Mouse (Mus musculus) c-Kit-positive CD71-positive TER-119-positive erythroid progenitor cells, embryonic 14.5 days (primary cell): ENCODE results near the gene Kcnq5.
"Not testable (repeated sequence)": the region's sequence is repeated elsewhere in the genome, so short reads cannot be mapped to it uniquely, and the experiment has no call there.

Source experiments
- DNase-seq: peaks from one replicate; pipeline ENCODE4 v3.0.0-alpha.2; 2013; ENCODE audit warnings: low spot score

The Kcnq5 gene

GRCm38 (mm10) chr1:21469311-21469710 lies 492.4 kb downstream of the Kcnq5 start:
- no peak for DNase-seq

GRCm38 (mm10) chr1:21466431-21466830 lies 495.3 kb downstream of the Kcnq5 start:
- no peak for DNase-seq

DNA sequence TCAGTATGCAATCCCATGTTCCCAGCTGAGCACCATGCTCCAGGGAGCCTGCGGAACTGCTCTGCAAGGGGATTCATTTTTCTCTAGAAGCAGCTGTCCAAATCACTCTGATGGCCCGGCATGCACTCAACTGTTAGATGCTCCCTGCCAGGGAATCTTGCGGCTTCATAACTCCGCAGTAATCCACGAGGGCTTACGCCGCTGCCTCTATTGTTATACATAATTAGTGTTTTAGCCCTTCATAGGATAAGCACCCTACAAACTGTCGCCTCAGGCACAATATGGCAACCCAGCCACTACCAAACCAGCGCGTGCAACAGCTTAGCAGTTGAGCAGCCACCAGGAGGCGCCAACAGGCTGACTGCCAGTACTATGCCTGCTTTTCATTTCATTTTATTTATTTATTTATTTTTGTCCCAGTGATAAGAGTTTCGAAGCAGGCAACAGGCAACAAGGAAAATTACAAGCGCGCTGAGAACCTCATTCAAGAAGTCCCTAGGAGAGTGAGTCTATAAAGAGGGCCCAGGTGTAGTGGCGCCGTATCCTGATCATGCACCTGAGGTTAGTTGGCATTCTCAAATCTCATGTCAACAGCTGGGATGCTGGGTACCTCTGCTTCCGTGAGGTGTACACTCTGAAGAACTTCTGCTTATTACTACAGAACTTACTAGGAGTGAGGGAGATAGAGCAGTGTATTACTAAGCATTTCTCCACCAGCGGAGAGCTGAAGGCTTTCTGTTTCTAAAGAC lies 500.6 kb downstream of the Kcnq5 start:
- DNase-seq, result no peak

GRCm38 (mm10) chr1:21458581-21458980 lies 503.2 kb downstream of the Kcnq5 start:
- no peak for DNase-seq

DNA sequence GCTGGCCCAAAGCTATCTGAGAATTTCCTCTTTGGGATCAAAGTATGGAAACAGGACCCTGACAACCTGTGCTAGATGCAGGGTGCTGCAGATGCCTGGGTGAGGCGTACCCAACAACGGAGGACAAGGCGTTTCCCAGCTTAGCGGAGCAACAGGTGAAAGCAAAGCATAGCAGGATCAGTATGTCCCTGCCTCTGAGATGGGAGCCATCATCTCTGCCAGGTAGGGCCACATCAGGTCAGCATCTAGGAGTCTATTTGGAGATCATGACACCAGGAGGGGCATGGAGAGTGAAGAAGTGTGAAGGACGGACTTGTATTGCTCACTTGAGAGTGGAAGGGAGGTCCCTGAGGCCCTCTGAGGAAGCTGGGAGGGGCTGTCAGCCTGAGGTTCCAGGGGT lies 505.8 kb downstream of the Kcnq5 start:
- no peak for DNase-seq

GRCm38 (mm10) chr1:21448227-21448626 lies 513.5 kb downstream of the Kcnq5 start:
- no peak for DNase-seq

DNA sequence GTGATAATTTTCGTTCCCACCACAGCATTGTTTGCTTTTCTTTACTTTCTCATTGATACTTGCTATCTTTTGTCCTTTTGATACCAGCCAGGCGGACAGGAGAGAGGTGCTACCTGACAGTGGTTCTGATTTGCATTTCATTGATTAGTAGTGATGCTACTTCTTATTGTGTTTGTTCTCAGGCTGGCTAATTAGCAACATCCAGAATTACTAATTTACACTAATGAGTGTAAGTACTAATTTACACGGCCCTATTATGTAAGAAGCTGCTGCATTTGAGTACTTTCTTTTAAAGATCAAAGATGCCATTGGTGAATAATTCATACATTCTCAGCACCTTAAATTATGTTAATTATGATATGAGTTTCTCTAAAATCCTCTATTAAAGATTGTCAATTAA lies 525.0 kb downstream of the Kcnq5 start:
- DNase-seq, result no peak

DNA sequence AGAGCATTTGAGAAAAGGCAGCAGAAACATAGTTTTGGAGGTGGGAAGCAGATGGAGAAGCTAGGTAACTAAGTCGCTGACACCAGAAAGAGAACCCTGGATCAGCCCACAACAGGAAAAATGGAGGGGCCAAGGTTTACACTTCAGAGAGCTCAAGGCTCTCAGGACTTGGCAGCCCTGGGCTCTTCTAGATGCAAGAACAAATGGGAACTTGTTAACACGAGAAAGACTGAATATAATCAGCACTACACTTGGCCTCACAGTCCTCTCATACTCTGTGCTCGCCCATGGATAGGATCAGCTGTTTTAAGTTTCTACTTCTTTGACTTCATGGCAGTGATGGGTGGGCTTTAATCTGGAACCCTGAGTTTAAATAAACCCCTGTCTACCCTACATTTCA lies 526.9 kb downstream of the Kcnq5 start:
- DNase-seq, result no peak

- no peak for DNase-seq
These were observed 530.1 kb downstream of the Kcnq5 start for GRCm38 (mm10) chr1:21431666-21432065.

DNA sequence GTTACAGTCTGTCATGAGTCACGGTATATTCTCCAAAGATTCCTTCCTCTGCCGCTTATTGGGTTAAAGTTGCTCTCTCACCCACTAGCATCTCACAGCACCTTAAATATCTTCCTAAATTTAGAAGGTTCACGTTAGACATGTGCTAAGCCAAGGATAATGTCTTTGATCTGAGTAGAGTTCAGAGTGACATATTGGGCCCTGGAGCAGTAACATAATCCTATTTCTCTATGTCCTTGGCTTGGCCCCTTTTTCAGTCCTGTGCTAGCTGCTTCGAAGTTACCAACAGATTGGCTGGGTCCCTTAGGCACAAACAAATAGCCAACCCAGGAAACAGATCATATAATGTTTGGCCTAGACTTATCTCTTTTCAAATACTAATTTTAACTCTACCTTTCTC lies 533.7 kb downstream of the Kcnq5 start:
- DNase-seq, result no peak

DNA sequence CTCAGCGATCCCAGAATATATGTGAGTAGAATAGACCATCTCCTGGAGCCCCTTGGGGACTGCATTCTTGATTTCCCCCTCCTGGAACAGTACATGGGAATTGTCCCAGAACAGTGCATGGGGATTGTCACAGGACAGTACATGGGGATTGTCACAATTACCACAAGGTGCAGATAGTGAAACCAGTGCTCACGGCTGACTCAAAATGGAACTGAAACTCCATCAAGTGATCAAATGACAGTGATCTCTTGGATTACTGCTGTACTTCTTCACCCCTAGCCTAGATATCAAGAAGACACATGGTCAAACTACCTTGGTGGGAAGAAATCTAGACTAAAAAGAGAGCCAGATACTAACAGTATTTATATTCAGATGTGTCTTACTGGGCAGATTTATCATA lies 536.1 kb downstream of the Kcnq5 start:
- DNase-seq, result no peak

DNA sequence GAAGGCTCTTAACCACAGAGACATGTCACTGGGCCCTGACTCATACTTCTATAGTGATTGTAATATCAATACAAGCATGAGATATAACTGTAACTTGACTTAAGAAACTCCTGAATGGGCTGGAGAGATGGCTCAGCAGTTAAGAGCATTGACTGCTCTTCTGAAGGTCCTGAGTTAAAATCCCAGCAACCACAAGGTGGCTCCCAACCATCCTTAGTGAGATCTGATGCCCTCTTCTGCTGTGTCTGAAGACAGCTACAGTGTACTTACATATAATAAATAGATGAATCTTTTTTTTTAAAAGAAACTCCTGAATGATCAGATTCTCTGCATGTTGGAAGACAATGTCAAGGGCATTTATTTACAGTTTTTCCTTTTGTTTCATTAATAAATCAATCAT lies 542.4 kb downstream of the Kcnq5 start:
- no peak for DNase-seq

- DNase-seq, result no peak
These were observed 549.6 kb downstream of the Kcnq5 start for GRCm38 (mm10) chr1:21412197-21412555.

- DNase-seq, result peak; percentile 3
These were observed 550.2 kb downstream of the Kcnq5 start for GRCm38 (mm10) chr1:21411331-21412196.

DNA sequence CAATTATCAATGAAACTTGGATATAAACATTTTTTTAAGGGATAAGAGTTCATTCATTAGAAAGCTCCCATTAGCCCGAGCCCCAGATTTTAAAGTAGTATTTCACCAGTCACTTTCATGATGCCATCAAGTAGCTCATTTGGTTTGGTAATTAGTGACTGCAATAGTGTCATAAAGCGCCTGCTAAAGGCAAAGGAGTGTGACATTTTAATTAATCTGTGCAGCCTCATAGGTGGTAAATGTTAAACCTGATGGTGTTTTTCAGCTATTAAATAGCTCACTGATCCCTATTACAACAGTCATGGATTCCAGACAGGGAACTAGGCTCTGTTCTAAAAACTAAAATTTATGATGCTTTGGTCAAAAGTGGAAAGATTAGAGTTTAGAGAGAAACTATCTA lies 554.5 kb downstream of the Kcnq5 start:
- DNase-seq, result no peak

GRCm38 (mm10) chr1:21402804-21403203 lies 558.9 kb downstream of the Kcnq5 start:
- no peak for DNase-seq

DNA sequence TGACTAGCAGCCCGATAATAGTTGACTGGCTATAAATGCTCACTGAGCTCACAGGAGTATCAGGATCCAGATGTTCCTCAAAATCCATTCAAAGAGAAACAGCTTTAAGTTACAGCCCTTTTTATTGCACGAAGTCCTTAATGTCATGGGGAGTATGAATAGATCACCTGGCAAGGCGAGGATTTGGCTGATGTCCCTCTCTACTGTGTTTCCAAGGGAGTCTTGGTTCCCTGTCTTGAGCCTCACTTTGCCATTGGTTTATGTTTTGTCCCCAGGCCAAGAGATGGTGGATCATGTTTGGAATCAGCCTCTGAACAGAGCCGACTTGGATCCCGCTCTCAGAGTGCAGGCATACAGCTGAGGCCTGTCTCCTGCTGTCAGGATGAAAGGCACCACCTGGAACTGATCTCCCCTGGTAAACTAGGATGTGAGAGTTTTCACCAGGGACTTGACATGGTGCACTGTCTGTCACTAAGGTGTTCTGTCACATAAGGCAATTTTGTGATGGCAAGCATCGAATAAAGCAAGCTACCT lies 570.5 kb downstream of the Kcnq5 start:
- no peak for DNase-seq

DNA sequence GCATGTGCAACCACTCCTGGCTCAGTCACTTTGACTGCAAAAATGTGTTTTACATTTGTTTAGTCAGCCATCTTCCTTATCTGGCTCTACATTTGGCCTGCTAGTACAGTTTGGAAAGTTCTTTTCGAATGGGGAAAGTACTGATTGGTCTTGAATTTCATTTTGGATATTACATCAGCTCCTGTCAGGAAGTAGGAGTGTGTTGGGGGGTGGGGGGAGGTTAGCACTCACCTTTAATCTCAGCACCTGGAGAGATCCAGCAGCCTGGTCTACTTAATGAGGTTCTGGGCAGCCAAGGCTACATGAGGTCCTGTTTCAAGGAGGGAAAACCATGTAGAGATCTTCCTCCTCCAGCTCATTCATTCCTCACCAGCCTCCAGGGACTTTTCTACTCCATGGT lies 578.5 kb downstream of the Kcnq5 start, which contains the start of gene Khdc1b:
Khdc1b (plus strand) TSS at position 301 of the 400 bp plus-strand sequence.
- no peak for DNase-seq

DNA sequence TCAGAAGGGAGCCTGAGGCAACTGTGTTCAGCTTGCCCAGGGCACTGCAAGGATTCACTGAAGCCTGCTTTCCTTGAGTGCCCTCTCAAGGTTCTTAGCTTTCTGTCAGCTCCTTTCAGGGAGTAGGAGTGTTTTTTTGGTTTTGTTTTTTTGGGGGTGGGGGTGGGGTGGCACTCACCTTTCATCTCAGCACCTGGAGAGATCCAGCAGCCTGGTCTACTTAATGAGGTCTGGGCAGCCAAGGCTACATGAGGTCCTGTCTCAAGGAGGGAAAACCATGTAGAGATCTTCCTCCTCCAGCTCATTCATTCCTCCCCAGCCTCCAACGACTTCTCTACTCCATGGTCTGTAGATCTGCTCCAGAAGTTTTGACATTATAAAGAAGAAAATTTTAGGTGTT lies 593.7 kb downstream of the Kcnq5 start, which contains the start of gene Khdc1c:
Khdc1c (plus strand) TSS at position 301 of the 400 bp plus-strand sequence.
- not testable (repeated sequence) for DNase-seq

DNA sequence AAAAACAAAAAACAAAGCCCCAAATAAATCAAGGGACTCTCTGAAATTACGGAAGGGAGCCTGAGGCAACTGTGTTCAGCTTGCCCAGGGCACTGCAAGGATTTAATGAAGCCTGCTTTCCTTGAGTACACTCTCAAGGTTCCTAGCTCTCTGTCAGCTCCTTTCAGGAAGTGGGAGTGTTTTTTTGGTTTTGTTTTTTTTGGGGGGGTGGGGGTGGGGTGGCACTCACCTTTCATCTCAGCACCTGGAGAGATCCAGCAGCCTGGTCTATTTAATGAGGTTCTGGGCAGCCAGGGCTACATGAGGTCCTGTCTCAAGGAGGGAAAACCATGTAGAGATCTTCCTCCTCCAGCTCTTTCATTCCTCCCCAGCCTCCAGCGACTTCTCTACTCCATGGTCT lies 612.4 kb downstream of the Kcnq5 start, which contains the start of gene Khdc1a:
Khdc1a (plus strand) TSS at position 301 of the 400 bp plus-strand sequence.
- no peak for DNase-seq
